Mouse (Mus musculus): Measurements from ENCODE around the gene Myo1e.
"Not testable (repeated sequence)": the region's sequence is repeated elsewhere in the genome, so short reads cannot be mapped to it uniquely, and the experiment has no call there.

GRCm38 (mm10) chr9:70256027-70256426 is 48.9 kb downstream of the Myo1e start:
- not testable (repeated sequence) for TF ChIP-seq CTCF (IDR thresholded peaks at IDR 0.05; ENCODE audit: control insufficient read depth, insufficient read depth, insufficient read length); CEBPB (IDR thresholded peaks at IDR 0.05; ENCODE audit: low read depth); MAX (IDR thresholded peaks at IDR 0.05); FOSL1 (IDR thresholded peaks at IDR 0.05; ENCODE audit: insufficient read depth, low read length, poor library complexity, severe bottlenecking); USF1 (IDR thresholded peaks at IDR 0.05; ENCODE audit: low read depth)

All from C2C12 (cell line).